Mouse (Mus musculus) midbrain, embryonic 13.5 days (tissue): ENCODE measurements around the gene Snx11. TPM values are rescaled to one million over a fixed set of nuclear protein-coding genes. Genes with fewer than 3 reads are reported as not detected.

Experiments used
- ATAC-seq: fragments of 200-750 bp; cut with Nextera tagmentation; 2 replicates; pipeline ENCODE4 v1.8.0; 2017; ENCODE audit warnings: mild to moderate bottlenecking, moderate TSS enrichment, moderate library complexity
- H3K27ac ChIP-seq: fragments of 300-500 bp; sonication (generic); 2 replicates; pipeline ENCODE4 v1.5.1; 2015; ENCODE audit warnings: inconsistent platforms, mild to moderate bottlenecking, moderate library complexity
- H3K27me3 ChIP-seq: fragments of 300-500 bp; sonication (generic); 2 replicates; pipeline ENCODE4 v1.6.1; 2015; ENCODE audit warnings: mild to moderate bottlenecking, inconsistent platforms
- H3K36me3 ChIP-seq: fragments of 300-500 bp; sonication (generic); 2 replicates; pipeline ENCODE4 v1.6.1; 2015; ENCODE audit warnings: mild to moderate bottlenecking, inconsistent platforms
- H3K4me1 ChIP-seq: fragments of 300-500 bp; sonication (generic); replicated peaks from 2 replicates; pipeline ENCODE4 v1.6.1; 2015; ENCODE audit warnings: inconsistent platforms
- H3K4me2 ChIP-seq: fragments of 300-500 bp; sonication (generic); replicated peaks from 2 replicates; pipeline ENCODE4 v1.6.1; 2015; ENCODE audit warnings: moderate library complexity, mild to moderate bottlenecking, inconsistent platforms
- H3K4me3 ChIP-seq: fragments of 300-500 bp; sonication (generic); replicated peaks from 2 replicates; pipeline ENCODE4 v1.5.1; 2015; ENCODE audit warnings: mild to moderate bottlenecking, inconsistent platforms
- H3K9ac ChIP-seq: fragments of 300-500 bp; sonication (generic); replicated peaks from 2 replicates; pipeline ENCODE4 v1.6.1; 2015; ENCODE audit warnings: mild to moderate bottlenecking, inconsistent platforms
- H3K9me3 ChIP-seq: fragments of 300-500 bp; sonication (generic); 2 replicates; pipeline ENCODE4 v1.6.1; 2016; ENCODE audit warnings: mild to moderate bottlenecking, inconsistent platforms
- WGBS: fragments of 180-500 bp; shearing (Covaris S2); methylation state at CpG from one replicate; pipeline ENCODE4 v1.1.7; 2015; 5-methylcytosine and 5-hydroxymethylcytosine counted together
- polyA plus RNA-seq: library from polyadenylated mRNA; unstranded; fragments of >200 nt; fragmentation: Nextera tagmentation; extraction: Ambion mirVana; gene quantifications from 2 replicates; pipeline ENCODE4 v1.2.1, GENCODE M21; 2015

Gene Snx11
- polyA plus RNA-seq, 1 experiment from 2014 or later, result 45.6 TPM

DNA sequence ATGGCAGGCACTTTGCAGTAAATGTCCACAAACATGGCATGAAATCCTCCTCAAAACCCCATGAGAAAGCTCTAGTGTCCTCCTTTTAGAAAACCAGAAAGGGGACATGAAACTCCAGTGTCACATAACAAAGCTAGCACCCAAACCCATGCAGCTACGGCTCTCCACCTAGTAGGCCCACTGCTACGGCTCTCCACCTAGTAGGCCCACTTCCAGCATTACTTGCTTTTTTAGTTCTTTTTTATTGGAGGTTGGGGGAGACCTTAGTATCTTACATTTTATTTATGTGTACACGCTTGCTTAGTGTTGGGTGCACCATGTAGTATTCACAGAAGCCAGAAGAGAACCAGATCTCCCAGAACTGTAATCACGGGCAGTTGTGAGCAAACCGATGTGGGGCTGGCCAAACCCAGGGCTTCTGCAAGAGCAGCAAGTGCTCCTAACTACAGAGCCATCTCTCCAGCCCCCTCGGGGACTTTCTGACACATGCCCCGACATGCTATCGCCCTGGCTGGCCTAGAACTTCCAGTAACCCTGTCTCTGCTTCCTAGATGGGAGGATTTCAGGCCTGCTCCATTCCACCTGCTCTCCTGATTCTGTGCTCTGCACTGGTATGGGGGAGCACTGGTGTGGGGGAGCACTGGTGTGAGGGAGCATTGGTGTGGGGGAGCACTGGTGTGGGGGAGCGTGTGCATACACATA lies 5.9 kb downstream of the Snx11 start:
- no peak for ATAC-seq
- no peak overlapping the region for H3K4me3 ChIP-seq
- no peak overlapping the region for H3K4me2 ChIP-seq
- no peak overlapping the region for H3K9ac ChIP-seq
- no peaks in the 10 kb centered on the region for H3K9me3 ChIP-seq
- H3K27me3 ChIP-seq, result no peaks in the 10 kb centered on the region
- no peak overlapping the region for H3K27ac ChIP-seq
- peaks cover 43% of the 10 kb centered on the region for H3K4me1 ChIP-seq
- peaks cover 65% of the 10 kb centered on the region for H3K36me3 ChIP-seq
- WGBS, result 99% methylated on average over 9 of the region's 9 CpGs

DNA sequence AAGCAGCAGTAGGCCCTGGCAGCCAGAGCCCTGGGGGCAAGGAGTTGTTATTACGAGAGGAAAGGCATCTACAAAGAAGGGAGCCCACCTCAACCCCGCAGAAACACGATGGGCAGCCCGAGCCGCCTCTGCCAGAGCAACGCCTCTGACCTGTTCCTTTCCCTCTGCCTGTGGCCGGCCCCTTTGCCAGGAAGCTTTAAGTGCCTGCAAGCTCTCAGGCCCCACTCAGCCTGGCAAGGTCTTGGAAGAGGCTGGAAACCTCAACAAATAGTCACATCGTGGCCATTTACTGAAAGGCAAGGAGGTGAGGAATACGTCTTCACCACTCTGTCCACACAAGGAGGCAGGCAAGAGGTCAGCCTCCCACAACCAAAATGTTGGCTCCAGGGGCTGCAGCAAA lies 9.1 kb downstream of the Snx11 start:
- peaks cover 43% of the 10 kb centered on the region for H3K4me1 ChIP-seq
- no peak overlapping the region for H3K4me2 ChIP-seq
- H3K27ac ChIP-seq, result peak overlapping the region; percentile 81

DNA sequence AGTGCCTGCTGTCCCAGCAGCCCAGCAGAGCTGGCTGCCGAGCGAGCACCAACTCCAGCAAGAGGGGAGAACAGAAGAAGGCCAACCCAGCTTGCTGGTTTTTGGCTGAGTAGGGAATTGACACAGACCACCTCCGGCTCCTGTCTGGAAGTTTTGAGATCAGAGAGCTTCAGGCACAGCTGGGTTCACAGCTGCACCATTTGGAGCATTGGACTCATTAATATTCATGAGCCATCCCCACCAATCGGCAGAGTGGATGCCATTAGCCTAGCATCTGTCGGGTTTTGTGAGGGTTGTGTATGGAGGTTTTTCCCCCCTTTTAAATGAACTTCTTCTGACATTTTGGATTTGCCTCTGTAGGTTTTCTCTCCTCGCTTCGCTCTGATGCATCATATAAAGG lies 10.3 kb downstream of the Snx11 start:
- peak overlapping the region; percentile 82 for H3K27ac ChIP-seq
- H3K36me3 ChIP-seq, result peaks cover 46% of the 10 kb centered on the region
- H3K9me3 ChIP-seq, result no peaks in the 10 kb centered on the region
- WGBS, result 9% methylated on average over 7 of the region's 7 CpGs
- ATAC-seq, result peak; percentile 64
- no peak overlapping the region for H3K4me3 ChIP-seq
- H3K4me1 ChIP-seq, result peaks cover 46% of the 10 kb centered on the region
- H3K4me2 ChIP-seq, result peak overlapping the region; percentile 15
- no peaks in the 10 kb centered on the region for H3K27me3 ChIP-seq
- H3K9ac ChIP-seq, result no peak overlapping the region; the same call in 1 of the 2 replicates

More for the DNA sequence above, 9.1 kb downstream of the Snx11 start:
- no peaks in the 10 kb centered on the region for H3K9me3 ChIP-seq
- H3K9ac ChIP-seq, result peak overlapping the region; percentile 39; the same call in 1 of the 2 replicates
- H3K36me3 ChIP-seq, result peaks cover 58% of the 10 kb centered on the region
- WGBS, result 61% methylated on average over 9 of the region's 9 CpGs
- H3K27me3 ChIP-seq, result no peaks in the 10 kb centered on the region
- no peak for ATAC-seq
- H3K4me3 ChIP-seq, result no peak overlapping the region

DNA sequence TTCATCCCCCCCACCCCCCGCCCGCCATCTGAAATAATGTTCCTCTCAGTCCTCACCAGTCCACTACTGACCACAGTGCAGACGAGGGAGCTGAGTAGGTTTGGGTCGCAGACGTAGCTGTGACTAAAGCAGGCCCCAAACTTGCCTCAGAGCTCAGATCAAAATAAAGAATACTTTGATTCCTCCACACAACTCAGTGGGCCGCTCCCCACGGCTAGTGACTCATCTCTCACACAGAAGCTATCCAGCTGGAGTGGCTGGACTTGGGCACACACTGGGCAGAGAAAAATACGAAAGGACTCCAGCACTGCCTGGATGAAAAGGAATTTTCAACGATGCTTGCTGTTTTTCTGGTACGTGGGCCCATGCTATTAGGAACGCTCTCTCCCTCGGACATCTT lies 10.8 kb downstream of the Snx11 start:
- Histone ChIP-seq H3K27ac (peak overlapping the region; percentile 82), H3K4me2 (peak overlapping the region; percentile 15; the same call in 1 of the 2 replicates)

DNA sequence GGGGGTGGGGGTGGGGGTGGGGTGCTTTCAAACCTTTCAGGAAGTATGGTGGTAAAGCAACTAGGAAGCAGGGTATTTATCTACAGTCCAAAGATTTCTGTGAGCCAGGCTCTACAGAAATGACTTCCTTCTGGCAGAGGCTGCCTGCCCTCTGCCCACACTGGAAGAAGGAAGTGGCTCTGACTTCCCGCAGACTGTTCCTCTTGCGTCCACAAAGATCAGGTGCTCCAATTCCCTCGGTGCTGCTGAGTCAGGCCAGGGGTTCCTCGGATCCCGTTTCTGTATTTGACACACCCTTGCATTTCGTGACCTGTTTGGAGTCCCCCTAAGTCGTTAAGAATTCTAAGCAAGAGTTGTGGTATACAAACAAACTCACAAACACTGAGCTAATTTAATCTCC lies 11.7 kb downstream of the Snx11 start:
- Histone ChIP-seq H3K27ac (no peak overlapping the region), H3K4me3 (no peak overlapping the region), H3K9me3 (no peaks in the 10 kb centered on the region), H3K4me2 (no peak overlapping the region), H3K9ac (no peak overlapping the region), H3K36me3 (peaks cover 32% of the 10 kb centered on the region), H3K4me1 (peaks cover 46% of the 10 kb centered on the region), H3K27me3 (no peaks in the 10 kb centered on the region)
- WGBS, result 84% methylated on average over 7 of the region's 7 CpGs
- ATAC-seq, result no peak

More for the DNA sequence above, 10.8 kb downstream of the Snx11 start:
- Histone ChIP-seq H3K36me3 (peaks cover 41% of the 10 kb centered on the region), H3K4me1 (peaks cover 46% of the 10 kb centered on the region), H3K4me3 (no peak overlapping the region), H3K27me3 (no peaks in the 10 kb centered on the region), H3K9me3 (no peaks in the 10 kb centered on the region), H3K9ac (no peak overlapping the region; the same call in 1 of the 2 replicates)
- WGBS, result 70% methylated on average over 12 of the region's 12 CpGs
- ATAC-seq, result no peak; the same call in 1 of the 2 replicates

DNA sequence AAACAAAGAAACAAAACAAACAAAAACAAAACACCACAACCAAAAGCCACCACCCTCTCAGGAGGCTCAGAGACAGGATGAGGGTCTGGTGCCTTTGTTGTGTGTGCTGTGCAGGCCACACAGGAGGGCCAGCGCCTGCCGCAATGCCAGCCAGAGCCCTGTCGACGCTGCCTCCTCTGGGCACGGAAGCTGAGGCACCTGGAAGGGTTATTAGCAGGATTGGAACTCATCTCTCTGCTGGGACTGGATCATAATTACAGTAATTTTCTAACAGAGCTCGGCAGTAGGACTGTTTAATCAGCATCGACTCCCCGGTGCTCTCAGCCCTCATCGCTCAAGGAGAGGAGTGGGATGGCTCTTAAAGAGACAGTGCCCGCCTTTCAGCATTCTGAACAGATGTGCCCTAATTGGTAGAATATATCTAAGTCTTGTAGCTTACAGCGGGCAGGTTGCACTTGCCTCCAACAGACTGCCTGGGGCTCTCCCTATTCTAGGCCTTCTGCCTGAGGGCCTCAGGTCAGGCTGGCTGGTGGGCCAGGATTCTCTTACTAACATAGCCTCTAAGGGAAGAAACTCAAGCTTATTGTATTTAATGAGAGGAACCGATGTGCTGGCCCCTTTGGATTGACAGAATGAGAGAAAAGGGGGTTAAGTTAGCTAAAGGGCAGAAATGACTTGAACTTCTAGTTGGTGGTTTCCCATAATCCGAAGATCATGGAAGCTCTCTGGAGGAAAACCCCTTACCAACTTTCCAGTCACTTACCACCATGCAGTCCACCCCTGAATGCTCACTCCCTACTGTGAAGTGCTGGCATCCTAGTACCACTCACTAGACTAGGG lies 12.6 kb downstream of the Snx11 start:
- Histone ChIP-seq H3K36me3 (peaks cover 23% of the 10 kb centered on the region), H3K9me3 (no peaks in the 10 kb centered on the region), H3K4me3 (no peak overlapping the region), H3K9ac (0 out of 2 replicates have a peak overlapping the region, but pooled peaks have one; percentile 25), H3K4me2 (peak overlapping the region; percentile 36), H3K27me3 (no peaks in the 10 kb centered on the region), H3K27ac (peak overlapping the region; percentile 48), H3K4me1 (peaks cover 46% of the 10 kb centered on the region)
- WGBS, result 26% methylated on average over 13 of the region's 13 CpGs
- ATAC-seq, result 0 out of 2 replicates have a peak, but pooled peaks have one; percentile 21

DNA sequence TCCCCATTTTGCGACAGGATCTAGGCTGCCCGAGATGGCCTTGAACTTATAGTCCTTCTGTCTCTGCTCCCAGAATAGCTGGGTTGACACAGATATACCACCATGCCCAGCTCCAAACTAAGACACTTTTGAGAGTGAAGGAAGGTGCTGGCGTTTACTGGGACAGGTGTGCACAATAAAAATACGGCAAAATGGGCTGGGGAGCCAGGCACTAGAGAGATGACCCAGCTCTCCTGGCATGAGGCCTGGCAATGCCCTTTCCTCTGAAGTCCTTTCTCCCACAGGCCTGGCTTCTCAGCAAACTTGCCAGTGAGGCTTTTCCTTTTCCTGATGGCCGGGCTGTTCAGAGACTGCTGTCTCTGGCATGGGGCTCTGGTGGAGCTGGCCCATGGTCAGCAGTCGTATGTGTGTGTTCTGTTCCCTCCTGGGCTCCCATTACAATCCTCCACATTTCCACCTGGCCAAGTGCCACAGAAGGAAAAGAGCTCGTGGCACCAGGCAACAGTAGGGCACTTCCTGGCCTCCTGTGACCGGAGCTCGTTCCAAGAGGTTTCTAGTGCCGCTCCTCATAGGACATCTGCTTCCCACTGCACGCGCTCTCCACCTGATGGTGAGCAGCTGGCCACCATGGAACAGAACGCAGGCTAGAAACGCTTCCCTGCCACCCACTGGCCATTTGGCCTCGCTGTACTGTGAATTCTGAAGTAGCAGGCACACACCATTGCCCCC lies 14.5 kb downstream of the Snx11 start:
- no peak for ATAC-seq
- no peaks in the 10 kb centered on the region for H3K27me3 ChIP-seq
- H3K4me1 ChIP-seq, result peaks cover 38% of the 10 kb centered on the region
- 80% methylated on average over 15 of the region's 15 CpGs for WGBS
- H3K9me3 ChIP-seq, result no peaks in the 10 kb centered on the region
- H3K9ac ChIP-seq, result no peak overlapping the region
- no peak overlapping the region for H3K4me3 ChIP-seq
- no peak overlapping the region for H3K4me2 ChIP-seq
- no peak overlapping the region for H3K27ac ChIP-seq
- H3K36me3 ChIP-seq, result peaks cover 4% of the 10 kb centered on the region

DNA sequence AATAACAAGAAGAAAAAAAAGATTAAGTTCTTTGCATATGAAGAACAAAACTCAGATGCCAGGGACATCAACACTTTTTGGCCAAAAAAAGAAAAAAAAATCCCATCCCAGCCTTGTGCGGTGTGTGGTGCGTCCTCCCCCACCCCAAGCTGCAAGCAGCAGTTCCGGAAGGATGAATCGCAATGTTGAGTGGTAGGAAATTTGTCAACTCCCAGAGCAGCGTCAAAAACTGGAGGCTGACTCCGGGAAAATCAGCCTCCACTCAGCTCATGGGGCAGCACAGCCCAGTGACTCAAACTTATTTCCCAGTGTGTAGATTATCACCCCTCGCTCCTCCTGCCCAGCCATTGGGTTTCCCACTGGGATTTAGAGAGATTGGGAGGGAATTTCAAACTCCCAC lies 15.4 kb downstream of the Snx11 start:
- Histone ChIP-seq H3K36me3 (no peaks in the 10 kb centered on the region), H3K27ac (no peak overlapping the region), H3K9ac (no peak overlapping the region), H3K9me3 (no peaks in the 10 kb centered on the region), H3K4me2 (no peak overlapping the region), H3K4me3 (no peak overlapping the region), H3K27me3 (no peaks in the 10 kb centered on the region), H3K4me1 (peaks cover 29% of the 10 kb centered on the region)
- WGBS, result 74% methylated on average over 7 of the region's 7 CpGs
- no peak for ATAC-seq

DNA sequence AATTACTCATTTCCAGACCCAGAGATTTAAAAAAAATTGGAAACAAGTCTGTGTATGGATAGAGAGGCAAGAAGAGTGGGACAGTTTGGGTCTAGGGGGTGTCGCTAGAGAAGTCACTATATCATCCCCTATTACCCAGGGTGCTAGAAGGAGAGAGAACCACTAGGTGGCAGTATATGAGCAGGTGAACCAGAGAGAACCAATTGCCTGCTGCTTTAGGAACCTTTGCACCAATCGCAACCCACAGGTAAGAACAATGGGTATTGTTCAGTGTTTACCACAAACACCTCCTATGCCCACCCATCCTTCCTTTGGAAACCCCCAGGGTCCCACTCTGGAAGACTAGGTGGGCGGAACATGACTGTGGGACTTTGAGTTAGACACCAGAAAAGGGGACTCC lies 17.3 kb downstream of the Snx11 start:
- ATAC-seq, result peak; percentile 37; the same call in 1 of the 2 replicates
- no peak overlapping the region for H3K4me2 ChIP-seq

DNA sequence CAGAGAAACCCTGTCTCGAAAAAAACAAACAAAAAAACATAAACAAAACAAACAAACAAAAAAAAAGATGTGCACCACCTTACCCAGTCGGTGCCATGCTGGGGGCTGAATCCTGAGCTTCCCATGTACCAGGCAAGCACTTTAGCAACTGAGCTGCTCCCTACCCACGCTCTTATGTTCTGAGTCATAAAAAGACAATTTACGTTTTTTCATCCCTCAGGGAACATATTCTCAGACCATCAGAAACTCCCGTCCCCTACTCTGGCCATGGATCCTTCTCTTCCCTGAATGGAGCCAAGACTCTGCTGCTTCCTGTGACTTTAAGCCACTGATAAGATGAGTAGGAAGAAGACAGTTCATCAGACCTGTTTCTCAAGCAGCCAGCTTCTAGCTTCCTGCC lies 19.0 kb downstream of the Snx11 start:
- Histone ChIP-seq H3K27me3 (no peaks in the 10 kb centered on the region), H3K27ac (no peak overlapping the region), H3K9ac (no peak overlapping the region), H3K9me3 (0 out of 2 replicates have a peak, but pooled peaks cover 3% of the 10 kb centered on the region), H3K36me3 (no peaks in the 10 kb centered on the region), H3K4me3 (no peak overlapping the region), H3K4me2 (no peak overlapping the region), H3K4me1 (peaks cover 3% of the 10 kb centered on the region; the same call in 1 of the 2 replicates)
- 82% methylated on average over 5 of the region's 5 CpGs for WGBS
- no peak for ATAC-seq

More for the DNA sequence above, 17.3 kb downstream of the Snx11 start:
- H3K4me3 ChIP-seq, result no peak overlapping the region
- no peaks in the 10 kb centered on the region for H3K36me3 ChIP-seq
- peaks cover 17% of the 10 kb centered on the region for H3K4me1 ChIP-seq
- H3K27me3 ChIP-seq, result no peaks in the 10 kb centered on the region
- no peak overlapping the region for H3K9ac ChIP-seq
- 0 out of 2 replicates have a peak, but pooled peaks cover 3% of the 10 kb centered on the region for H3K9me3 ChIP-seq
- no peak overlapping the region for H3K27ac ChIP-seq
- WGBS, result 49% methylated on average over 3 of the region's 3 CpGs

DNA sequence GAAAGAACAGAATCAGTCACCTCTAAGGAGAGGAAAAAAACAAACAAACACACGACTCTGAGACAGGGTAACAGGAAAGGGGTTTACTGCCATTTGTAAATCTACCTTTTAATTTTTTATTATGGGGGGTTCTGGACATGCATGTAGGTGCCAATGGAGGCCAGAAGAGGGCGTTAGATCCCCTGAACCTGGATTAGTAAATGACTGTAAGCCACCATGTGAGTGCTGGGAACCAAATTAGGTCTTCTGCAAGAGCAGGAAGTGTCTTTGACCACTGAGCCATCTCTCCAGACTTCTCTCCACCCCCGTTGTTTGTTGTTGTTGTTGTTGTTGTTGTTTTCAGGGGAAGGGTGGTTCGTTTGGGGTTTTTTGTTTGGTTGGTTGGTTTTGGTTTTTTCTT lies 19.9 kb downstream of the Snx11 start:
- WGBS, result 58% methylated on average over 4 of the region's 4 CpGs
- H3K27me3 ChIP-seq, result no peaks in the 10 kb centered on the region
- H3K4me1 ChIP-seq, result no peaks in the 10 kb centered on the region
- H3K9me3 ChIP-seq, result 0 out of 2 replicates have a peak, but pooled peaks cover 3% of the 10 kb centered on the region
- H3K9ac ChIP-seq, result no peak overlapping the region
- H3K4me2 ChIP-seq, result no peak overlapping the region
- H3K36me3 ChIP-seq, result no peaks in the 10 kb centered on the region
- no peak overlapping the region for H3K4me3 ChIP-seq
- ATAC-seq, result no peak
- no peak overlapping the region for H3K27ac ChIP-seq
